Mouse (Mus musculus): ENCODE results near the gene 4931409K22Rik. TPM values are rescaled to one million over a fixed set of nuclear protein-coding genes. Genes with fewer than 3 reads are reported as not detected.
"Not testable (repeated sequence)": the region's sequence is repeated elsewhere in the genome, so short reads cannot be mapped to it uniquely, and the experiment has no call there.

Gene 4931409K22Rik
- polyA plus RNA-seq, 1 experiment from 2014 or later, result 0.26 TPM

GRCm38 (mm10) chr5:24555335-24555734, 1.3 kb downstream of the 4931409K22Rik start:
- peaks cover 32% of the 10 kb centered on the region for H3K4me1 ChIP-seq
- H3K4me3 ChIP-seq; H3K9ac ChIP-seq; H3K36me3 ChIP-seq; H3K27me3 ChIP-seq; ATAC-seq (ENCODE audit: insufficient number of reproducible peaks, low FRiP score, low TSS enrichment, low read depth); H3K9me3 ChIP-seq; H3K27ac ChIP-seq; H3K4me2 ChIP-seq: not testable (repeated sequence)
- 93% methylated on average over 7 of the region's 7 CpGs for WGBS

- Histone ChIP-seq H3K27me3 (no peaks in the 10 kb centered on the region), H3K27ac (peak overlapping the region; percentile 67), H3K9me3 (no peaks in the 10 kb centered on the region), H3K36me3 (no peaks in the 10 kb centered on the region), H3K4me2 (peak overlapping the region; percentile 1; the same call in 1 of the 2 replicates), H3K9ac (no peak overlapping the region), H3K4me3 (no peak overlapping the region), H3K4me1 (peaks cover 32% of the 10 kb centered on the region)
- 31% methylated on average over 5 of the region's 5 CpGs for WGBS
- no peak for ATAC-seq (ENCODE audit: insufficient number of reproducible peaks, low FRiP score, low TSS enrichment, low read depth)
Observed at GRCm38 (mm10) chr5:24553621-24554244, 2.9 kb downstream of the 4931409K22Rik start.

- Histone ChIP-seq H3K4me2 (peak overlapping the region; percentile 43), H3K27me3 (no peaks in the 10 kb centered on the region), H3K9ac (no peak overlapping the region), H3K4me3 (peak overlapping the region; percentile 12), H3K27ac (peak overlapping the region; percentile 38), H3K4me1 (peaks cover 32% of the 10 kb centered on the region), H3K36me3 (no peaks in the 10 kb centered on the region), H3K9me3 (no peaks in the 10 kb centered on the region)
- WGBS, result 45% methylated on average over 2 of the region's 2 CpGs
- ATAC-seq (ENCODE audit: insufficient number of reproducible peaks, low FRiP score, low TSS enrichment, low read depth), result no peak
Observed at GRCm38 (mm10) chr5:24551317-24551688, 5.3 kb downstream of the 4931409K22Rik start.

GRCm38 (mm10) chr5:24550598-24551316, 5.9 kb downstream of the 4931409K22Rik start:
- no peaks in the 10 kb centered on the region for H3K36me3 ChIP-seq
- H3K27me3 ChIP-seq, result no peaks in the 10 kb centered on the region
- H3K4me1 ChIP-seq, result peaks cover 32% of the 10 kb centered on the region
- H3K4me2 ChIP-seq, result peak overlapping the region; percentile 43
- H3K9me3 ChIP-seq, result no peaks in the 10 kb centered on the region
- WGBS, result 23% methylated on average over 24 of the region's 26 CpGs
- H3K9ac ChIP-seq, result no peak overlapping the region
- ATAC-seq (ENCODE audit: insufficient number of reproducible peaks, low FRiP score, low TSS enrichment, low read depth), result peak; percentile 30; the same call in 1 of the 2 replicates
- peak overlapping the region; percentile 38 for H3K27ac ChIP-seq
- peak overlapping the region; percentile 12 for H3K4me3 ChIP-seq

- Histone ChIP-seq H3K9ac (no peak overlapping the region), H3K4me3 (no peak overlapping the region), H3K36me3 (no peaks in the 10 kb centered on the region), H3K27ac (no peak overlapping the region), H3K9me3 (no peaks in the 10 kb centered on the region), H3K4me1 (peaks cover 26% of the 10 kb centered on the region), H3K27me3 (peaks cover 8% of the 10 kb centered on the region), H3K4me2 (no peak overlapping the region)
- ATAC-seq (ENCODE audit: insufficient number of reproducible peaks, low FRiP score, low TSS enrichment, low read depth), result no peak
- 75% methylated on average over 7 of the region's 7 CpGs for WGBS
Observed at GRCm38 (mm10) chr5:24542643-24543042, 14.0 kb downstream of the 4931409K22Rik start.

- no peak overlapping the region for H3K27ac ChIP-seq
- H3K27me3 ChIP-seq, result peaks cover 13% of the 10 kb centered on the region
- 15% methylated on average over 6 of the region's 6 CpGs for WGBS
- H3K4me2 ChIP-seq, result peak overlapping the region; percentile 34
- no peak overlapping the region for H3K4me3 ChIP-seq
- no peak for ATAC-seq (ENCODE audit: insufficient number of reproducible peaks, low FRiP score, low TSS enrichment, low read depth)
- no peaks in the 10 kb centered on the region for H3K9me3 ChIP-seq
- H3K9ac ChIP-seq, result no peak overlapping the region
- no peaks in the 10 kb centered on the region for H3K36me3 ChIP-seq
- peaks cover 29% of the 10 kb centered on the region for H3K4me1 ChIP-seq
Observed at GRCm38 (mm10) chr5:24541144-24541569, 15.5 kb downstream of the 4931409K22Rik start.

- ATAC-seq (ENCODE audit: insufficient number of reproducible peaks, low FRiP score, low TSS enrichment, low read depth), result peak; percentile 53; the same call in 1 of the 2 replicates
- Histone ChIP-seq H3K36me3 (no peaks in the 10 kb centered on the region), H3K9me3 (no peaks in the 10 kb centered on the region), H3K4me1 (peaks cover 29% of the 10 kb centered on the region), H3K27me3 (peaks cover 14% of the 10 kb centered on the region), H3K4me2 (peak within 1 kb of the TSS; percentile 34), H3K4me3 (no peak within 1 kb of the TSS), H3K27ac (0 out of 2 replicates have a peak within 1 kb of the TSS, but pooled peaks have one; percentile 50), H3K9ac (no peak within 1 kb of the TSS)
- WGBS, result 21% methylated on average over 14 of the region's 14 CpGs
Observed at GRCm38 (mm10) chr5:24540387-24541143, 16.0 kb downstream of the 4931409K22Rik start, which contains the start of gene Asb10. Gene Asb10, minus strand, starts transcription at chr5:24540978.

- Histone ChIP-seq H3K9me3 (no peaks in the 10 kb centered on the region), H3K36me3 (no peaks in the 10 kb centered on the region), H3K9ac (no peak overlapping the region), H3K27ac (no peak overlapping the region), H3K27me3 (peaks cover 14% of the 10 kb centered on the region), H3K4me2 (no peak overlapping the region), H3K4me1 (peaks cover 29% of the 10 kb centered on the region), H3K4me3 (no peak overlapping the region)
- WGBS, result 77% methylated on average over 22 of the region's 22 CpGs
- no peak for ATAC-seq (ENCODE audit: insufficient number of reproducible peaks, low FRiP score, low TSS enrichment, low read depth)
Observed at GRCm38 (mm10) chr5:24539571-24540296, 16.9 kb downstream of the 4931409K22Rik start.

GRCm38 (mm10) chr5:24537618-24538017, 19.0 kb downstream of the 4931409K22Rik start:
- WGBS, result 59% methylated on average over 16 of the region's 16 CpGs
- H3K4me3 ChIP-seq, result no peak overlapping the region
- peaks cover 29% of the 10 kb centered on the region for H3K4me1 ChIP-seq
- ATAC-seq (ENCODE audit: insufficient number of reproducible peaks, low FRiP score, low TSS enrichment, low read depth), result 0 out of 2 replicates have a peak, but pooled peaks have one; percentile 30
- no peak overlapping the region for H3K4me2 ChIP-seq
- H3K9ac ChIP-seq, result no peak overlapping the region
- no peaks in the 10 kb centered on the region for H3K36me3 ChIP-seq
- 0 out of 2 replicates have a peak overlapping the region, but pooled peaks have one; percentile 7 for H3K27ac ChIP-seq
- H3K27me3 ChIP-seq, result peaks cover 17% of the 10 kb centered on the region
- H3K9me3 ChIP-seq, result no peaks in the 10 kb centered on the region

GRCm38 (mm10) chr5:24536511-24536910, 20.1 kb downstream of the 4931409K22Rik start:
- peaks cover 29% of the 10 kb centered on the region for H3K4me1 ChIP-seq
- 64% methylated on average over 5 of the region's 5 CpGs for WGBS
- ATAC-seq (ENCODE audit: insufficient number of reproducible peaks, low FRiP score, low TSS enrichment, low read depth), result no peak
- no peak overlapping the region for H3K4me3 ChIP-seq
- no peak overlapping the region for H3K9ac ChIP-seq
- peaks cover 26% of the 10 kb centered on the region for H3K27me3 ChIP-seq
- H3K9me3 ChIP-seq, result no peaks in the 10 kb centered on the region
- no peaks in the 10 kb centered on the region for H3K36me3 ChIP-seq
- H3K27ac ChIP-seq, result no peak overlapping the region
- no peak overlapping the region for H3K4me2 ChIP-seq

GRCm38 (mm10) chr5:24535731-24536130, 20.9 kb downstream of the 4931409K22Rik start:
- ATAC-seq (ENCODE audit: insufficient number of reproducible peaks, low FRiP score, low TSS enrichment, low read depth), result no peak
- no peak overlapping the region for H3K4me2 ChIP-seq
- H3K36me3 ChIP-seq, result no peaks in the 10 kb centered on the region
- H3K27ac ChIP-seq, result no peak overlapping the region
- H3K4me1 ChIP-seq, result peaks cover 21% of the 10 kb centered on the region
- WGBS, result 80% methylated on average over 3 of the region's 3 CpGs
- H3K9ac ChIP-seq, result no peak overlapping the region
- H3K9me3 ChIP-seq, result no peaks in the 10 kb centered on the region
- H3K27me3 ChIP-seq, result peaks cover 34% of the 10 kb centered on the region
- H3K4me3 ChIP-seq, result no peak overlapping the region

Data from limb, embryonic 15.5 days (tissue).